Mouse (Mus musculus) stomach, postnatal 0 days (tissue): ENCODE data around the gene Dio1.

Experiments
- CTCF ChIP-seq: IDR thresholded peaks from 2 replicates; pipeline ENCODE4 v1.5.1; 2016; ENCODE audit warnings: antibody characterized with exemption, low read depth, mild to moderate bottlenecking, moderate library complexity
- EP300 ChIP-seq: optimal IDR thresholded peaks from 2 replicates; pipeline ENCODE3; 2016; ENCODE audit warnings: antibody characterized with exemption

- TF ChIP-seq CTCF: peak; percentile 62
- no peak for TF ChIP-seq EP300
Observed at GRCm38 (mm10) chr4:107313690-107314478, 6.9 kb upstream of the Dio1 start, which contains the start of gene Yipf1.
